Mouse (Mus musculus): ENCODE data around the gene Map4k2.

The Map4k2 gene

DNA sequence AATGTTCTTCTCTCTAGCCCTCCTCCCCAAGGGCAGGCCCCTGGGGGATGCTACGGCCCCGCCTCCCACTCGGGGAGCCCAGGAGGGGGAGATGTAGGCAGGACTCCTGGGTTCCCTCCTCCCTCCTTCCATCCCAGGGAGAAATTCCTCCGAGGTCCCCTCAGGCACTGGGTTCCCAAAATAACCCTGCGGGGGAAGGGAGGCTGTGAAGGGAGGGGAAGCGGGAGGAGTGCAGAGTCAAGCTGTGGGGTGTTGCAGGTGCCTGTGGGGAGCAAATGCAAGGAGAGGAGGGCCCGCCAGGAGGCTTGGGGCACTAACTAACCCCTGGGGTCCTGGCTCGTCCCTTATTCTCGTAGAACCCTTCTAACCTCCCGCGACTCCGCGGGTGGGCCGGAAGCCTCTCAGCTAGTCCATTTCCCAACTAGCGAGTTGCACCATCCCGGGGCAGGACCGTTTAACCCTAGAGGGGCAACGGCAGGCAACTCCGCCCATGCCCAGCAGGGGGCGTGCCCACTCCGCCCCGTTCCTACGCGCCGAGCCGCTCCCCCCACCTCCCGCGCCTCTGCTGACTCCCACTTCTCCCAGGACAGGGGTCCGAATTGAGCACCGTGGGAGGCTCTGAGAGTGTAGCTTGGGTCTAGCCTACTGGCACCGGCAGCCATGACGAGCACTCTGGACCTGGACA lies 60.3 kb downstream of the Map4k2 start:
- peak; percentile 81 for DNase-seq (ENCODE audit: low spot score)

GRCm38 (mm10) chr19:6401951-6402350 lies 61.0 kb downstream of the Map4k2 start:
- DNase-seq (ENCODE audit: low spot score): no peak

GRCm38 (mm10) chr19:6403869-6404268 lies 62.9 kb downstream of the Map4k2 start:
- no peak for DNase-seq (ENCODE audit: low spot score)
